Mouse (Mus musculus): ENCODE measurements at regions not wholly inside any gene's neighbourhood (a gene's known extent, or its start where the extent isn't known, plus 50 kb on each side); places are given as distances from the start of the nearest gene placed in this dataset.

DNA sequence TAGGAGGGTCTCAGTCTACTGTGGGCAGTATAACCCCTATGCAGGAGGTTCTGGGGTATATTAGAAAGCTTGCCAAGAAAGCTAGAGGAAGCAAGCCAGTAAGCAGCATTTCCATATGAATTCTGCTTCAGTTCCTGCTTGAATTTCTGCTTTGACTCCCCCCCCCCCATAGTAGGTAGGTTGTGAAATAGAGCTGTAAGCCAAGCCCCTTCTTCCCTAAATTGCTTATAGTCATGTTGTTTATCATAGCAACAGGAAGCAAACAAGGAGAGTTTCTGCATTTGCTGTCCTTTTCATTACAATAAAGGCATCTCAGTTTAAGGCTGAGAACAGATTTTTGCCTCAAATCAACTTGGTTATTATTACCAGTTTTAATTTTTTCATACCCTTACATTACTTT, 524.0 kb upstream of the Camk1g start:
- no peak for TF ChIP-seq POLR2A (IDR thresholded peaks at IDR 0.05; ENCODE audit: borderline replicate concordance, insufficient read depth, low read length)
- TF ChIP-seq CTCF (IDR thresholded peaks at IDR 0.05; ENCODE audit: borderline replicate concordance, insufficient read depth, low read depth, low read length), result no peak
